Mouse (Mus musculus) liver, embryonic 14.5 days (tissue): ENCODE measurements around the gene Armh1.

Experiments
- CTCF ChIP-seq: IDR thresholded peaks from 2 replicates; pipeline ENCODE4 v1.5.1; 2016; ENCODE audit warnings: antibody characterized with exemption, low read depth, control low read depth
- EP300 ChIP-seq: IDR thresholded peaks from 2 replicates; pipeline ENCODE4 v1.6.1; 2016; ENCODE audit warnings: antibody characterized with exemption, low read depth

DNA sequence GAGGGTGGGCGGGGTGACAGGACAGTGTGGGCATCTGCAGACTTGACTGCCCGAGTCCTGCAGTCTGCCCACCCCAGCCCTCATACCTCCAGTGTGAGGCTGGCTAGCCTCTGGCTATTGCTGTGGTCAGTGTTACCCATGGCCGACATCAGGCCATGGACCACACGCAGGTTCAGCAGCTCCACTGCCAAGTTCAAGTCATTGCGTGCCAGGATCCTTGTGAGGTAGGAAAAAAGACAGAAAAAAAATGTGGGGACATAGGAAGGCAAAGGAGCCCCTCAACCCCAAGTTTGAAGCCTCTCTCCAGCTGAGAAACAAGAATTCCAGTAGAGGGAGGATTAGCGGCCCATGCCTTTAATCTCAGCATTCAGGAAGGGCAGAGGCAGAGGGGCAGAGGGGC, 37.7 kb downstream of the Armh1 start:
- no peak for TF ChIP-seq CTCF
- no peak for TF ChIP-seq EP300
